Mouse (Mus musculus): ENCODE results near the gene 1500011B03Rik. TPM values are rescaled to one million over a fixed set of nuclear protein-coding genes. Genes with fewer than 3 reads are reported as not detected.

The 1500011B03Rik gene
- polyA plus RNA-seq, 1 experiment from 2014 or later, result 32.5 TPM

DNA sequence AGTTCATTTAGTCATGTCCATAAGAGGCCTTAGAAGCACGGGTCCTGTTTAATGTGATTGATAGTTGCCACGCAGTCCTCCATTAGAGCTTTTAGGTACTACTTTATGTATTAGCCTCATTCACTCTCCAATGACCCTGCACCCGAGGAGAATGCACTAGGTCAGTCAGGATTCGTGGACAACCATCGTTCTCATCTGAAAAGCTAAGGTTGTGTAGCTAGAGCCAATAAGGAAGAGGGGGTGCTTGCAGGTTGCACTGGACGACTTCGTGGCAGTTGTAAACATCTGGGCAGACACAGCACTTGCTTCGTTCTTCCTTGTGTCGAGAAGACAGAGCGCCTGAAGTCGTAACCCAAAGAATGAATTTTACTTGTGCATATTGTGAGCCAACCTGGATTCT lies 49.5 kb downstream of the 1500011B03Rik start:
- peak overlapping the region; percentile 97 for H3K9ac ChIP-seq (replicated peaks)
- no peaks in the 10 kb centered on the region for H3K27me3 ChIP-seq (ENCODE audit: insufficient read depth, low read length)
- ATAC-seq (no peak), DNase-seq (no peak)
- H3K4me2 ChIP-seq (ENCODE audit: low read depth, low read length), result peak overlapping the region; percentile 92
- H3K4me1 ChIP-seq (ENCODE audit: insufficient read depth), result peaks cover 40% of the 10 kb centered on the region
- H3K27ac ChIP-seq (ENCODE audit: low read depth), result peak overlapping the region; percentile 81
- 0% methylated on average over 11 of the region's 11 CpGs for WGBS (ENCODE audit: insufficient replicate concordance)
- H3K9me3 ChIP-seq (ENCODE audit: low read length), result no peaks in the 10 kb centered on the region
- peak overlapping the region; percentile 96 for H3K4me3 ChIP-seq (ENCODE audit: low read depth, low read length)
- TF ChIP-seq CTCF (IDR thresholded peaks at IDR 0.05; ENCODE audit: low read depth) (no peak), EP300 (IDR thresholded peaks at IDR 0.05; ENCODE audit: low read depth) (no peak)
- H3K36me3 ChIP-seq (replicated peaks; ENCODE audit: insufficient read depth, low read length), result no peaks in the 10 kb centered on the region; the same call in 1 of the 2 replicates

DNA sequence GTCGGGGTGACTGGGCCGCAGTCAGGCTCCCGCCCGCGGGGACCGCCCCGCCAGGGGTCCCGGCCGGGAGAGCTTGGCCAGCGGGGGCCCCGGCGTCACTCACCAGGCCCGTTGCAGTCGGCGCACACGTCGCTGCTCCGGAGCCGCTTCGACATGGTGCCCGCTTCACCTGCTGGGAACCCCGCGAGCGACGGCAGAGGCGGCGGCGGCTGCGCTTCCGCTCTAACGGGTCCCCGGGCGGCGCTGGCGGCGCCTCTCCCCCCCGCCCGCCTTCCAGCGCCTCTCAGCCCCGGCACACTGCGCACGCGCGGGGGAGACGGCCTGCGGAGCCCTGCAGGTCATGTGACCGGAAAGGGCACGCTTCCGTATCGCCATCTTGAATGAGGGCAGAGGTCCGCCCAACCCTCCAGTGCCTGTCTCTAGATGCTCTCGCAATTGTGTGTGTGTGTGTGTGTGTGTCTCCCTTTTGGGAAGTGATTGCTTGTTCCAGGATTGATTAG lies 50.0 kb downstream of the 1500011B03Rik start:
- H3K9ac ChIP-seq (replicated peaks), result peak overlapping the region; percentile 97
- H3K9me3 ChIP-seq (ENCODE audit: low read length), result no peaks in the 10 kb centered on the region
- ATAC-seq, result peak; percentile 79
- peak overlapping the region; percentile 96 for H3K27ac ChIP-seq (ENCODE audit: low read depth)
- H3K4me3 ChIP-seq (ENCODE audit: low read depth, low read length), result peak overlapping the region; percentile 96
- peaks cover 40% of the 10 kb centered on the region for H3K4me1 ChIP-seq (ENCODE audit: insufficient read depth)
- H3K27me3 ChIP-seq (ENCODE audit: insufficient read depth, low read length), result no peaks in the 10 kb centered on the region
- peak overlapping the region; percentile 92 for H3K4me2 ChIP-seq (ENCODE audit: low read depth, low read length)
- TF ChIP-seq EP300 (IDR thresholded peaks at IDR 0.05; ENCODE audit: low read depth) (no peak), CTCF (IDR thresholded peaks at IDR 0.05; ENCODE audit: low read depth) (no peak)
- WGBS (ENCODE audit: insufficient replicate concordance), result under 1% methylated on average over 25 of the region's 52 CpGs
- DNase-seq, result peak; percentile 97
- H3K36me3 ChIP-seq (replicated peaks; ENCODE audit: insufficient read depth, low read length), result no peaks in the 10 kb centered on the region; the same call in 1 of the 2 replicates

DNA sequence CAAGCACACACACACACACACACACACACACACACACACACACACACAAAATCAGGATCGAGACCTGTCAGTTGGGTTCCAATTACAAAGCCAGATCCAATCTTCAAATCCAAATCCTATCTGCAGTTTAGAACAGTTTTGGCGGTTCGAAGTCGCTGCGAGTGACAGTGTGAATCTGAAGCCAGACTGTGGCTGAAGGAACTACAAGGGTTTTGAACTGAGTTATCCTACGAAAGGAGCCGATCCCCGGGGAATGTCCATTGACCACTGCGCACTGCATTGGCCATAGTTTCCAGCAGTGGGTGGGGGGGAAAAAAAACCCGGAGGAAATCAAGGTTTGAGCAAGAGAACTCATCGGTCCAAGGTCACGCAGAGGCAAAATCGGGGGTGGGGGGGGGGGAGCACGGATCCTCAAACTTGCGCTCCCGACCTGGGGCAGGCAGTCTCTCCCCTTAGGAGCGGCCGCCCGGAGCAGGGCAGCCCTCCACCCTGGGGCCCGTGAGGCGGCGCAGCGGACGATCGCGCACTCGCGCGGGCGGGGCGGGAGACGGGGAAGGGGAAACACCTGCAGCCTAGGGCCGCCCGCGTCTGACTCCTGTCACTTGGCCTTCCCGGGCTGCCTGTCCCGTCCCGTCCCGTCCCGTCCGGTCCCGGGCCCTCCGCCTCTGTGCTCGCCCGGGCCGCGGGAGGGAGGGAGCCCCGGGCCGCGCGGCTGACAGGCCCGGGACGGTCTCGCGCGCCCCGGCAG lies 50.6 kb downstream of the 1500011B03Rik start:
- Histone ChIP-seq H3K4me2 (ENCODE audit: low read depth, low read length) (peak overlapping the region; percentile 92), H3K4me3 (ENCODE audit: low read depth, low read length) (peak overlapping the region; percentile 96), H3K9ac (replicated peaks) (peak overlapping the region; percentile 97), H3K9me3 (ENCODE audit: low read length) (no peaks in the 10 kb centered on the region), H3K27ac (ENCODE audit: low read depth) (peak overlapping the region; percentile 96), H3K36me3 (replicated peaks; ENCODE audit: insufficient read depth, low read length) (no peaks in the 10 kb centered on the region; the same call in 1 of the 2 replicates), H3K4me1 (ENCODE audit: insufficient read depth) (peaks cover 35% of the 10 kb centered on the region), H3K27me3 (ENCODE audit: insufficient read depth, low read length) (no peaks in the 10 kb centered on the region)
- ATAC-seq (peak; percentile 50), DNase-seq (peak; percentile 81)
- TF ChIP-seq CTCF (IDR thresholded peaks at IDR 0.05; ENCODE audit: low read depth) (no peak), EP300 (IDR thresholded peaks at IDR 0.05; ENCODE audit: low read depth) (no peak)
- 5% methylated on average over 23 of the region's 57 CpGs for WGBS (ENCODE audit: insufficient replicate concordance)

DNA sequence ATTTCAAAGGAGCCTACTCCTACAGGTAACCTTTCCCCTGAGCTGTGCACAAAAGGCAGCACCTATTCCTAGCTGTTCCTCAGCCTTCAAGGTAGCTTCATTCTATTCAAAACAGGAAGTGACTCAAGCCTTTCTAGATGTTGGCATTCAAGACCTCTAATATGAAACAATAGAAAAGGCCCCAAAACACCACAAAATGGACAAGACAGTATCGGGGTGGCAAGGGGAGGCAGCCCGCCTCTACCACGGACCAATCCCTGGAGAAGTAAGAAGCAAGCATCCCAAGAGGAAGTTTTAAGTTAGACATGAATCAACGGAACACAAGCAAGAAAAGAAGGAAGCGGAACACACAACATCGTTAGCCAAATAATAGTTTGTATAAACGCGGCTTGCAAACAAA lies 51.5 kb downstream of the 1500011B03Rik start:
- TF ChIP-seq CTCF (IDR thresholded peaks at IDR 0.05; ENCODE audit: low read depth), result no peak
- no peak for TF ChIP-seq EP300 (IDR thresholded peaks at IDR 0.05; ENCODE audit: low read depth)
- peaks cover 31% of the 10 kb centered on the region for H3K4me1 ChIP-seq (ENCODE audit: insufficient read depth)
- H3K9ac ChIP-seq (replicated peaks), result peak overlapping the region; percentile 42; the same call in 1 of the 2 replicates
- 24% methylated on average over 8 of the region's 8 CpGs for WGBS (ENCODE audit: insufficient replicate concordance)
- peak overlapping the region; percentile 96 for H3K4me3 ChIP-seq (ENCODE audit: low read depth, low read length)
- H3K9me3 ChIP-seq (ENCODE audit: low read length), result no peaks in the 10 kb centered on the region
- H3K36me3 ChIP-seq (replicated peaks; ENCODE audit: insufficient read depth, low read length), result no peaks in the 10 kb centered on the region
- DNase-seq (no peak), ATAC-seq (no peak)
- H3K4me2 ChIP-seq (ENCODE audit: low read depth, low read length), result peak overlapping the region; percentile 92
- peak overlapping the region; percentile 96 for H3K27ac ChIP-seq (ENCODE audit: low read depth)
- H3K27me3 ChIP-seq (ENCODE audit: insufficient read depth, low read length), result no peaks in the 10 kb centered on the region

DNA sequence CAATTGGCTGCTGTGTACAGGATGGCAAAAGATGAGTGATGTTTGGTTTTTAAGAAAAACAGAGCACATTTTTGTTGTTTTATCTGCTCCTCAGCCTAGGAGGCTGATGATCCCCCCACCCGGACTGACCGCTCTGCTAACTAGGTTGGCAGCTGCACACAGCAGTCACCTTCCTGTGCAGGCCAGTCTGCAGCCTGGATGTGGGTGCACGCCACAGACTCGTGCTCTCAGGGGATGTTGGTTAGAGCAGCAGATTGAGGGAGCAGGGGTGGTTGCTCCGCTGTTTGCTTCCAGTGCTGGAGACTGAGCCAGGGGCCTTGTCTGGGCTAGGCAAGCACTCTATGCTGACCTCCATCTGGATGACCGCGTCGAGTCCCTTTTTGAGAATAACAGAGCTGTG lies 53.5 kb downstream of the 1500011B03Rik start:
- Histone ChIP-seq H3K27ac (ENCODE audit: low read depth) (no peak overlapping the region), H3K4me1 (ENCODE audit: insufficient read depth) (peaks cover 17% of the 10 kb centered on the region; the same call in 1 of the 2 replicates), H3K36me3 (replicated peaks; ENCODE audit: insufficient read depth, low read length) (peaks cover 16% of the 10 kb centered on the region), H3K27me3 (ENCODE audit: insufficient read depth, low read length) (no peaks in the 10 kb centered on the region), H3K9me3 (ENCODE audit: low read length) (no peaks in the 10 kb centered on the region), H3K9ac (replicated peaks) (no peak overlapping the region), H3K4me2 (ENCODE audit: low read depth, low read length) (no peak overlapping the region), H3K4me3 (ENCODE audit: low read depth, low read length) (no peak overlapping the region)
- no peak for DNase-seq
- ATAC-seq, result no peak
- no peak for TF ChIP-seq CTCF (IDR thresholded peaks at IDR 0.05; ENCODE audit: low read depth)
- no peak for TF ChIP-seq EP300 (IDR thresholded peaks at IDR 0.05; ENCODE audit: low read depth)
- 74% methylated on average over 8 of the region's 8 CpGs for WGBS (ENCODE audit: insufficient replicate concordance)

DNA sequence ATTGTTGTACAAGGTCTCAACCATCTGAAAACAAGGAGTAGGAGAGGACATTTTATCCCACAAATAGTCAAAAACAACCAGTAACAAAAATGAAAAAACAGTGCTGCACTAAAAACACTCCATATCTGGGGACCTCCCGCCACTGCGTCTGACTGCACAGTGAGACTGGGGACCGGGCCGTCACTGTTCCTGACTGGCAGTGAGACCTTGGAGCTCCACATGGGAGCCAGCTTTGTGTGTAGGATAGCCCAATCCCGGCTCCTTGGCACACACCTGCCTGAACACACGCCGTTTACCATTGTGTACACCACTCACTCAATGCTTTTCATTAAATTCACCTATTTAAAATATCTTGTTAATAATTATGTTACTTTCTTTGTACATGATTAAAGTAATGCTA lies 56.1 kb downstream of the 1500011B03Rik start:
- H3K36me3 ChIP-seq (replicated peaks; ENCODE audit: insufficient read depth, low read length), result peaks cover 39% of the 10 kb centered on the region

More for the DNA sequence above, 56.1 kb downstream of the 1500011B03Rik start:
- peaks cover 13% of the 10 kb centered on the region; the same call in 1 of the 2 replicates for H3K4me1 ChIP-seq (ENCODE audit: insufficient read depth)
- no peaks in the 10 kb centered on the region for H3K27me3 ChIP-seq (ENCODE audit: insufficient read depth, low read length)
- no peak for DNase-seq
- no peaks in the 10 kb centered on the region for H3K9me3 ChIP-seq (ENCODE audit: low read length)
- H3K4me2 ChIP-seq (ENCODE audit: low read depth, low read length), result no peak overlapping the region
- H3K4me3 ChIP-seq (ENCODE audit: low read depth, low read length), result no peak overlapping the region
- H3K27ac ChIP-seq (ENCODE audit: low read depth), result no peak overlapping the region
- TF ChIP-seq EP300 (IDR thresholded peaks at IDR 0.05; ENCODE audit: low read depth) (no peak), CTCF (IDR thresholded peaks at IDR 0.05; ENCODE audit: low read depth) (no peak)
- ATAC-seq, result no peak
- H3K9ac ChIP-seq (replicated peaks), result no peak overlapping the region
- whole genome bisulfite sequencing (ENCODE audit: insufficient replicate concordance), result 77% methylated on average over 7 of the region's 7 CpGs

Data from liver, postnatal 0 days (tissue).